Mouse (Mus musculus) adrenal gland, adult 8-10 months (tissue): ENCODE results near the gene Plk3. TPM values are rescaled to one million over a fixed set of nuclear protein-coding genes. Genes with fewer than 3 reads are reported as not detected.

ENCODE experiments used
- DNase-seq: peaks from one replicate; pipeline ENCODE4 v3.0.0; 2022
- total RNA-seq, 4 experiments: library from RNA; stranded (reverse); gene quantifications; 2 replicates each; pipeline ENCODE4 v1.2.4; 2022

Gene Plk3
- total RNA-seq, 4 experiments from 2014 or later, result 4.5 to 18.0 (median 5.8) TPM

DNA sequence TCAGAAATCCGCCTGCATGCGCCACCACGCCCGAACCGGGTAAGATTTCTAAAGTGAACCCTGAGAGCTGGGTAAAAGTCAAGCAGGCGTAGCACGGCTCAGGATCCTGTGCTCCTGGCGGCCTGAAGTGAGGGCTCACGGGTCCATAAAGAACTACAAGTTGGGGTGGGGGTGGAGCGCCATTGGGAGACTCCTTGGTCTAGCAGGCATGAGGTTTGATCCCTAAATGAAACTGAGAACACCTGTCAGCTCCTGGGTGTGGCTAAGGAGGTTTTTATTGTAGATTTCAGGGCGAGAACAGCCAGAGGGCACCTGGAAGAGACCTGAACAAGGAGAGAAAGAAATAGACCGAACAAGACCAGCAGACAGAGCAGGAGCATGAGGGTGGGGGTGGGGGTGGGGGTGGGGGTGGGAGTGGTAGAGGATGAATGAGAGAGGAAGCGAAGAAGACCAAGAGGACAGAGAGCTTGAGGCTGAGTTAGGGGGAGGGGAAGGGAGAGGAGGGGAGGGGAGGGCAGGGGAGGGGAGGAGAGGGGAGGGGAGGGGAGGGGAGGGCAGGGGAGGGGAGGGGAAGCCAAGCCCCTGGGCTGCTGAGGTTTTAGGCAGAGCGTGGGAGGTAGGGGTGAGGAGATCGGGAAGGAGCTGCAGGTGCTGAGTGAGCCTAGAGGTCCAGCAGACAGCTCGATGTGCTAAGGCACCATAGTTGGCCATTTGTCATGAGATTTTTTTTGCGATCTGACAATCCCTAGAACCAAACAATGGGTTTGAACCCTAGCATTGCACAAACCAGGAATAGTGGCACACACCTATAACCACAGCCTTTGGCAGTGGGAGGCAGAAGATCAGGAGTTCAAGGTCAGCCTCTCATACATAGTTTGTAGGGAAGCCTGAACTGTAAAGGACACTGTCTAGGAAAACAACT is 4.8 kb upstream of the Plk3 start:
- DNase-seq, result no peak

DNA sequence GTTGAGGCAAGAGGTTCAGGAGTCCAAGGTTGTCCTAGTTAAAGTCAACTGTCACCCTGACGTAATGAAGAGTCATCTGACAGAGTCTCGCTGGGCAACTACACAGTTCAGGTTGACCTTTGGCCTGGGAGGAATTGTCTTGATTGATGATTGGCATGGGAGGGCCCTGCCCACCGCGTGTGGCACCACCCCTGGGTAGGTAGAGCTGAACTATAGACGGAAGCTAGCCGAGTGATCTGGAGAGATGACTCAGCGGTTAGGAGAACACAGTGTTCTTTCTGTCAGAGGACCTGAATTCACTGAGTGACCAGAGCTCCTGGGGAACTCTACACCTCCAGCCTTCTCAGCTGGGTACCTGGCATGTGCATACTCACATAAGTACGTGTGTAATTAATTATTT is 2.3 kb upstream of the Plk3 start:
- DNase-seq, result peak; percentile 88

DNA sequence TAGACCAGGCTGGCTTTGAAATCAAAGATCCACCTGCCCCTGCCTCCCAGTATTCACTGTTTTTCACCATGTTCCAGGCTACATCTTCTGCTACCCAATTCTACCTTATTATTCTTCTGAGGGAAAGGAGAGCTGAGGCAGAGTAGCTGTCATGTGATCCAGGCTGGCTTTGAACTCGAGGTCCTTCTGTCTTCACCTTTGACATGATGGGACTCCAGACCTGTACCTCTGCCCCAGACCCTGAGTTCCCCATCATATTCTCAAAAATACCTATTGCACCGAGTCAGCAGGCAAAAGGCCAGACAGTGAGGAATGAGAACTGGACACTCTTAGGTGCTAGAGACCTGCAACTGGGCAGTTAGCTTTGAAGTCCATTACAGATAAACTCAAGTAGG is 835 bp upstream of the Plk3 start:
- DNase-seq, result no peak

DNA sequence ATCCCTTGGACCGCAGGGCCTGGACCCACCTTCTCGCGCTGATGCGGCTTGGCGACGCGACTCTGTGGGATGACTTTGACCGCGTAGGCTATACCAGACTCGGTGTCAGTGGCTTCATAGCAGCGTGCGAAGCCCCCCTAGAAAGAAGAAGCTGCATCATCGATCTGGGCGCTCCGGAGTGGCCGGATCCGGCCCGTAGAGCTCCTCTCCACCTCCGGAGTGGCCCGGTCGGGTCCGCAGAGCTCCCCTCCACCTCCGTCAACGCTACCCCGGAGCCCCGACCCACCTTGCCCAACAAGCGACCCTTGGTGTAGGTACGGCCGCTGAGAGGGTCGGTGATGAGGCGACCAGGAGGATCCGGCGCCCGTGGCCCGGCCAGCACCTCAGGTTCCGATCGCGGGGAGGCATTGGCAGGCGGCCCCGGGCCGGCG is 382 bp downstream of the Plk3 start:
- DNase-seq, result no peak

DNA sequence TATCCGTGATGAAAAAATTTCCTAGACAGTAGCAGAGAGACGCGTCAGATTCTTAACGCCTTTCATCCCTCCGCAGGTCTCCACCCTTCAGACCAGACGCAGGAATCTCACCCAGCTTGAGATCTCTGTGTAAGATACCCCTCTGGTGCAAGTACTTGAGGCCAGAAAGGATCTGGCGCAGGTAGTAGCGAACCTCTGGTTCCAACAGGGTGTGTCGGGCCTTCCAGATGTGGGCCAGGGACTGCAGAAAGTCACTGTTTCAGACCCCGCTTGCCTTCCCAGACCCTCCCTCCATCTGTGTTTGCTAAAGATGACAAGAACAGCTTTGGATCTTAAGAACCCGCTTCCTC is 994 bp downstream of the Plk3 start:
- DNase-seq, result no peak

DNA sequence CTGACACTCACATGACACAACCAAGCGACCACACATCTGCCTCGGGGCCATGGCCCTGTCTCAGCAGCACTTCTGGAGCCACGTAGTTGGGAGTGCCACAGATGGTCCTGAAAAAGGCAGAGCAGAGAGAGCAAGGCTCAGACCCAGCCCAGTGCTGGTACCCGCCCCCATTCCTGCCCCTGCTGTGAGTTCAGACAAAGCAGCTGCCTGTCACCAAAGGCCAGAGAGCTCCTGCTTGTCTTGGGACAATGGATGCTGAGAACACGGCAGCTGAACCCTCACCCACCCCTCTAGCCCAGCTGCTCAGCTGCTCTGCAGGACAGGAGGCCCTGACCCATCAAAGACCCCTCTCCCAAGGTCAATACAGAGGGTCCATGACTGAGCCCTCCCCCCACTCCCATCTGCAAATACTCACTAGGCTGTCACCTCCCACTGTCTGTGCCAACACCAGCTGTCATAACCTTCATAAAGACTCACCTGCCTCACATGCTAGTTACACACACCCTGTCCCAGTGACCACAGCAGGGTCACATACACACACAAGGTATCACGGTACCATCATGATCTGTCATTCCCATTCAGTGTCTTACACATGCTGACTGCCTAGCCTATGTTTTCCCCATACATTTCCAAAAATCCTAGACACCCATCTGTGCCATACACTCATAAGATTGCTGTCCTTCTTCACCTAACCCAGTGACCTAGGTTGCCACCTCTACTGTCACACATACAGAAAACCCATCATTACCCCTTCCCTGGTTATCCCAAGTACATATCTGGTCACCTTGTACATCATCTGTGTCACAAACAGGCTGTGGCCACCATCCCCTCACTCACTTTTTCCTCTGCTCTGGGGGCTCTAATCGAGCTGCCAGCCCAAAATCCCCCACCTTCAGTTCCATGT is 1.6 kb downstream of the Plk3 start:
- DNase-seq, result no peak

DNA sequence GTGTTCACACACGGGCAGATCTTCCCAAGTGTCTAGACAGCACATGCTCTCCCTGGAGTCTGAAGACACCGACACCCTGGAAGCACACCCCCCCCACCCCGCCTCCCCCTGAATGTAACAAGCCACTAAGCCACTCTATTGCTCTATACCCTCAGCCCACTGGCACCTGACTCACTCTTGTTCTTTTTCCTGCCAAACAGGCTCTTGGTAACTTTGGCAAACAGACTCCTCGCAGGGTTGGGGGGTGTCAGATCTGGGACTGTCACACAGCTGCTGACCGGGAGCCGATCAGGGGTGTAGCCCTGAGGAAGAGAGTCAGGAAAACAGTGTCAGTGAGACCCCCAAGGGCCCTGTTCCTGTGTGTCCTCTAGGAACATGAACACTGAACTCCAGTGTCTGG is 2.6 kb downstream of the Plk3 start:
- no peak for DNase-seq

DNA sequence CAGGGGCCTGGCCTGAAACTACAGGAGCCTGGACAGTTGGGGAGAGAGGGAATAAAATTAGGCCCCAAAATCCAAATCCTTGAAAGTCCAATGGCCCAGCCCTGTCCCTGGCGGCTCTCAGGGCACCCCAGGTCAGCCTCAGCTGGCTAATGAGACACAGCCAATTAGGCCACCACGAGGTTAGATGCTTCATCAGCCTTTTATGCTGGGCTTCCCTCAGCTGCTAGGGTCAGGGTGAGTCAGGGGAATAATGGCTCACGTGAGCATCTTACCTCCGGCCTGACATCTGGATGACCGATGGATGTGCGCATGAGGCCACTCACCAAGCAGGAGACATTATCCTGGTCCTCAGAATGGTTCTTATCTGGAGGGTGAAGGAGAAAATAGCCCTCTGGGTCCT is 3.0 kb downstream of the Plk3 start:
- DNase-seq, result no peak

DNA sequence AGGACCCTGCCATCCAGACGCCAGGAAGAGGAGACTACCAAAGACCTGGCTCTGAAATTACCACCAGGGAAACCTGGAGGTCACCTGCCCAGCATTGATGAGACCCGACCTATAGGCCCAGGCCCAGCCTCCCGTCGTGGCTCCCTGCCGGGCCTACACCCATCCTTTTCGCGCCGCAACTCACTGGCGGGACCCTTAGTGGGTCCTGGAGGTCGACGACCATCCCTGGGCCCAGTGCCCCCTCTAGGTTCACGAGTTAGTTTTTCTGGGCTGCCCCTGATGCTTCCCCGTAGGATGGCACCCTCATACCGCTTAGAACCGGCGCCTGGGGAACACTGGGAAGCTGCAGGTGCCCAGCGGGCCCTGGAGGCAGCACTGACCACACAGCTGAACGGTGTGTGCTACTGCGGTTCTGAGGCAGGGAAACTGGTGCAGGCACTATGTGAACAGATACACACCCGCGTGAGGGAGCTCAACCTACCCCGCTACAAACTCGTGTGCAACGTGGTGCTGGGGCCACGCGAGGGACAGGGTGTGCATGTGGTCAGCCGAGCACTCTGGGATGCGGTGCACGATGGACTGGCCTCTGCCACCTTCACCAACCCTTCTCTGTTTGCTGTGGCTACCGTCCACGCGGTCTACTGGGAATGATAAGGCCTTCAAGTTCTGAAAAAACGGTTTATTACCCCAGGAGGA is 5.6 kb downstream of the Plk3 start:
- DNase-seq, result no peak

DNA sequence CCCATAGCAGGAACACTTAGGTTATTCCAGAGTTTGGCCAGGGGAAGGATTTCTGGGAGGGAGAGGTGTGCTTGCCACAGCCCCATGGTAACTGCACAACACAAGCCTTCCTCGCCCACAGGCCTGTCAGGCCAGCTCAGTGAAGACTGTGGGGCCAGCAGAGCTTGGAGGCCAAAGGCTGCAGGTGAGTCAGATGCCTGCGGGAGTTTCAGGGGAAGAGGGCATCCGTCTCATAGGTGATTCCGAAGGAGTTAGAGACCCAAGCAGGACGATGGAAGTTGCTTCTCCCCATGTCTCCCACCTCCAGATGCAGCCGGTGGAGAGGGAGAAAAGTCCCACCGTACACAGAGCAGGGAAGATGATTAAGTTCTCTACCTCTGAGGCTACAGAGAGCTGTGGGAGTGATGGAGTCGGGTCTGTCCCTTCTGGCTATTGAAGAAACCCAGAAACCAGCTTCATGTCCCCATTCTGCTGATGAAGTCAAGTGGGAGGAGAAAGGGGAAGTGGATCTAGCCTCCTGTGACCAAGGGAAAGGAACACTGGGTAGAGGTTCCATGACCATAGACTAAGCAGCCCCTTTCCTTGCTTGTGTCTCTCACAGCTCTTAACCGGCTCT is 7.0 kb downstream of the Plk3 start, which contains the start of gene Tctex1d4:
TSS of gene Tctex1d4 (plus strand) at position 120 of the 616 bp plus-strand sequence.
- DNase-seq, result no peak

DNA sequence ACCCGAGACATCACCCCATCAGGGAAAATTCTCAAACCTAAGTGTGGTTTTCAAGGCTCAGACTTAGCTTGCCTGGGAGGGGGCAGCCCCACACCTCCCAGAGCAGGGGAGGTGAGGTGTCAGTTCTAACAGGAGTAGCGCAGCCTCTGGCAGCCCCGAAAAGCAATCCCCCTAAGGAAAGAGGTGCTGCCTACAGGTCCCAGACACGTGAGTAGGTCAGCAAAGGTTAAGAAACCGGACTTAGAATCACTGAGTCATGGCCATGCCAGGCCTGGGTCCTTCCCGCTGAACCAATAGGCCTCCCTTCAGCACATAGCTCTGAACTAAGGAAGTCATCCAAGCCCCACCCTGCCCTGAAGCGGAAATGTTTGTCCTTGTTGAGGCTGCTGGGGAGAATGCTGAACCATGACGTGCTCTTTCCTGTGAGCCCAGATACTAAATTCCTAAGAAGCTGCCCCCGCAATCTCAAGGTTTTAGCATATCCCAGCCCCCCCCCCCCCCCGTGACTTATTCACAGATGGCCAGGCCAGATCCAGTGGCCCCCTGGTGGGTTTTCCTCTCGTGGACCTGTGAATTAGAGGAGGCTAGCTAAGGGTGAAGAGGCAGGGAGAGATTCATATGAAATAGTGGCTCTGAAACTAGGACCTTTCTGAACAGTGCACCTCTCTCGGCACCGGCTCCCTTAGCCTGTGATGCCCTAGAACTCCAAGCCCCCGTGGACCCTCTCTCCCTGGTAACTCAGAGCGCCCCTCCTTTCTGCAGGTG is 7.7 kb downstream of the Plk3 start:
- peak; percentile 83 for DNase-seq

DNA sequence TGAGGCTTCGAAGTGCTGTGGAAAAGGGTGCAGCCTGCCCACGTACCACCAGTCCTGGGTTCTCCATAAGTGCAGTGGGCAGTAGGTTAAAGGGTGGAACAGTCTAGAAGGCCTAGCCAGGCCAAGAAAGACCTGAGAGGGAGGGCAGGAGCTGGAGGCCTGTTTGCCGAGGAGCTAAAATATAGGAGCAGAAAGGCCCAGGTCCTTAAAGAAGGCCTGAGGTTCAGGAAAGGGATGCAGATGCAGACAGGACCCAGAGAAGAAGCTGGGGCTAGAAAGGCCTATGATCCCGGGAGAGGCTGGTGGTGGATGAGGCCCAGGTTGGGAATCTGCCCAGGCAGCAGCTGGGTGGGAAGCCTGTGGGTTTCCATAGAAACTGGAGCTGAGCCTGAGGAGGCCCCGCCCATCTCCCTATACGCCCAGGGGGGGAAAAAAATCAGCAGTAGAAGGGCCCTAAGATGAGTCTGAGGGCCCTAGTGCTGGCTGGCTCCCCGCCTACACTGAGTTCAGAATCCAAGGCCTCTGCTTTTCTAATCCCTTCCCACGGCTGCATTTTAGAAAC is 8.3 kb downstream of the Plk3 start, which contains the start of gene Btbd19:
TSS of gene Btbd19 (minus strand) at position 378 of the 562 bp plus-strand sequence.
- no peak for DNase-seq

DNA sequence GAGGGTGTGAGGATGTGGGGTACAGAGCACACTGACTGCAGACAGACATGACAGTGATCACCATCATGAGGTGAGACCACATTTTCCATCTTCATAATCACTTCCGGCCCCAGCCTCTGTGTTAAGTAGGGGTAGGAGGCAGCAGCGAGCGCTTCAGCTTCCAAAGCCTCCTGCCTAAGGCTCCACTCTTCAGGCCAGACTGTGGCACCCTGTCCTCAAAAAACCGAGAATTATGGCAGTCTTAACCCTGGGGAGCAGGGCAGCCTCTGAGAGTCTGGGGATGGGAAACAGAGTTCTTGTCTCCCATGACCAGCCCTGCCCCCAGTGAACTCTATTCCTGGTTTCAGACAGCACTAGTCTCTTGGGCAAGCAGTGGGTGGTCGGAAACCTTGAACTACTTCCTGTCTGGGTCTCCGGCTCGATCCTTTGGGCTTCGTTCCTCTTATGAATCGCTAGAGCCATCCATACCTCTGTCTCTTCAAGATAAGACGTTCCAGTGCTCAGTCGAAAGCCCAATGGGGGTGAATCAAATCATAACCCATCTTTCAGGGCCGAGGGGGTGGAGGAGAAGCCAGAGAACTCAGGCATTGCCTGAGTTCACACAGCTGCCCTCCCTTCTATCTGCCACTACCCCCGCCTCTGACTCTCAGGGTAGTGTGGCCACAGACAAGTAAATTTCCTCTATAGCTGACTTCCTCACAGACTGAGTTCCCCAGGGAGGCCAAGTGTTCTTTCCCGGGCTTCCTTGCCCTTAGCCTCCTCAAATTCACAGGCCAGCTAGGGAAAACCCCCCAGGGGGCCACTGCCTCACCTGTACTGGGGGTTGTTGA is 9.0 kb downstream of the Plk3 start:
- no peak for DNase-seq

DNA sequence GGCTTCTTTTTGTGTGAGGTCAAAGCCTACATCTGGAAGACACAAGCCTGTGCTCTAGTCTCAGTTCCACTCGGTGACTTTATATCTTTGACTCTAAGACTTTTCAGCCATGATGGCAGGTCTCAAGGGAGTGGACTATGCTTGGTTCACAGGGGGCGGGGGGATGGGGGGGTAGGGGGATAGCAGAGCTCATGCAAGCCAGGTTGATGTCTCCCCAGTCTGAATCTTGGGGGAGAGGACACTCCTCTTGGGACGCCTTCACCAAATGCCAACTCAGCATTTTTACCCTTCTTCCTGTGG is 9.6 kb downstream of the Plk3 start:
- no peak for DNase-seq

DNA sequence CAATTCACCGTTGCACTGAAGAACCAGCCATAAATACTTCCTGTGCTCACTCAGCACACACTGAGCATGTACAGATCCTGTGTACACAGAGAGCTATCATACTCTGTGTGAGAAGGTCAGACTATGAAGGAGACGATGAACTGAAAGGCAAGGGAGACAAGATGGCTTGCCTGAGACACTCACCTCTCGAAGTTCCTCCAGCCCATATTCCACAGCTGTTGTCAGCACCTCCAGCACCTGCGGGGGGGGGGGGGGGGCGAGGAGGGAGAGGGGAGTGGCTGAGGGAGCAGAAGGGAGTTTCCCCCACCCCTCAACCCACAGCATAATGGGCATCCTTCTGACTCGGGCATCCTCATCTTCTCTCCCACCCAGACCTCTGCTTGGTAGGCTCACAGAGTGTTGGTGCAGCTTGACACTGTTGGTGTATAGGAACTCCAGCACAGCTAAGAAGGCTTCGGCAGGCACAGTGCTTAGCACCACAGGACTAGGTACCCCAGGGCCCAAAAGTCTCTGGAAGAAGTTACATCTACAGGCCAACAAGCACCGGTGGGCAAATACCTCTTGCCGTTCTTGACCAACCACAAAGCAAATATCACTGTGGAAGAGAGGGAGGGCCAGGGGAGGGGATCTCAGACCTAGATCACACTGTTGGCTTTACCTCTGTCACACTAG is 10.1 kb downstream of the Plk3 start:
- no peak for DNase-seq

DNA sequence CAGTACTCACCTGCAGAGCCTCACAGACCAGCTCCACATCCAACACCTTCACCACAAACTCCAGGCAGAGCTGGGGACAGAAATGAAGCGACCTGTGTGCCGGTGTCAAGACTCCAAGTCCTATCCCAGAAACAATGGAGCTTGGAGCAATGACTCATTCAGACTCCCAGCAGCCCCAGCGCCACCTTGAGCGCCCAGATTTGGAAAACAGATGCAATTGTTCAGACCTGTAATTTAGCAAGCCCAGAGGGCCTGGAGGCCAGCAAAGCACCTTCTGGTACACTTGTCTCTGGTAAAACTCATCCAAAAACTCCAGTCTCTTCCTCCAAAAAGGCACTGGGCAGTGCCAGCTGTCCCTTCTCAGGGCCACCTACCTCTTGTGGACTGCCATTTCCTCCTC is 11.6 kb downstream of the Plk3 start:
- DNase-seq, result no peak

DNA sequence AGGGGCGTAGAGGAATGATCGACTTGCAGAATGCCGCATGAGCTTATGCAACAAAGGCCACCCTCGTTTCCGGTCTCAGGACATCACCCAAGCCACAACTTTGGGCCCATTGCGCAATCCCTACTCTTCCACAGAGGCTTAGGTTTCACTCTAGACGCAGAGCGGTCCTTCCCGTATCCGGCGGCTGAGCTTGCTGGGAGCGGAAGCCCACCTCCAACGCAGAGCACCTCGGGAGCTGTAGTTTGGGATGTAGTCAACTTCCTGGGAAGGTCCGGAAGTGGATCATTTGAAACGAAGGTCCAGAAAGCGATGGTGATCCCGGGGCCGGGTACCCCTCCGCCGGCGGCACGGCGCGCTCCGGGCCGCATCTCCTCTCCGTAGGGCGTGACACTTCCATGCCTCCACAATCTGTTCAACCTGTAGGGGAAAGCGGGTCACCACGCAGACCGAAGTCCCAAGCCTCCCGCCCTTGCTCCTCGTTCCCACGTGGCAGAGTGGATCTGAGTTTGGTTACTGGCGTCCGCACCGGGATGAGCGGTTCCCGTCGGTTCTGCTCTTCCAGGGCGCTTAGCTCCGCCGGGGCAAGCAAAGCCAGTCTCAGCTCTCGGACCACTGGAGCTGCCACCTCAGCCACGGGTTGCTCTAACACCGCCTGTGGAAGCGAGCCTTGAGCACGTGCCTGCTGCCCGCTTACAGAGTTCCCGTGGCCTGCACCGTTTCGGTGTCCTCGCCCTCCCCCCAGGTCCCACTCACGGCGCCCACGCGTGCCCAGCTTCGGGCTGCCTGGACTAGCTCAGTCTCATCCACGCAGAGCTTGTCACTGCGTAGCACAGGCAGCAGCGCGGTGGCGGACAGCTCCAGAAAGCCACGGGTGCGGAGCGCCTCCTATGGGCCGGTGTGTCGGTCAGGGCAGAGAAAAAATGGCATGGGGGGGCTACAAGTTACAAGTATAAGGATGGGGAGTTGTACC is 13.0 kb downstream of the Plk3 start:
- DNase-seq, result peak; percentile 98

DNA sequence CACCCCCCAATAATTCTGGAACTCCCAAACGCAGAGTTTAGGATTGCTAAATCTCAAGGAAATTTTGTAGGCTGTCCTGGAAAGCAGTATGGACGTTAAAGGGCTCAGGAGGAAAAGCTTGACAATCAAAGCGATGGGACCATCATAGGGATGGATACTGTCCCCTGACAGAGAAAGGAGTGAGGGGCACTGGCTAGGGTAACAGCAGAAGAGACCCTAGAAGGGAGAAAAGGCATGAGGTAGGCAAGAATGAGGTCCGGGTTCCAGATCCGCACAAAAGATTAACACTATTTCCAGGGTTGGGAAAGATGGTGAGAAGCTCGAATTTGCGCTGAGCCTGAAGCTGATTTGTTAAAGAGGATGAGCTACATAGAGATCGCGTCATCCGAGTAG is 13.7 kb downstream of the Plk3 start:
- DNase-seq, result no peak

DNA sequence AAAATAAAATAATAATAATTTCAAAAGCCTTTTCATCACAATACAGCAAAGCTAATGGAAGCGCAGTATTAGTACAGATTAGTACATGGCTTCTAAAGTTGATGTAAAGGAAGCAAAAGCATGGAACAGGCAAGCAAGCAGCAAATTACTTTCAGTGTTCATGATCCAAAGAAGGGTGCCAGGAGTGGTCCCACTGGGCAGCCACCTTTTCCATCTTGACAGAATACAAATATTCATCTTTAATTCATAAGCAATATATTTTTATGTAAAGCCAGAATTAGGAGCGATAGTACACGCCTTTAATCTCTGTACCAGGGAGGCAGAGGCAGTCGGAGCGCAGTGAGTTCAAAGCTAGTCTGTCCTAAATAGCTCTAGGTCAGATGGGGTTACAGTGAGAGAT is 14.1 kb downstream of the Plk3 start:
- no peak for DNase-seq
